Mouse (Mus musculus) heart, adult 9 months (tissue): ENCODE data around the gene Pik3c2g.

Experiments
- DNase-seq, 2 experiments: peaks; one replicate each; pipeline ENCODE4 v3.0.0; 2022; ENCODE audit warnings: low spot score in 2 of 2

Gene Pik3c2g

GRCm38 (mm10) chr6:139841272-139841671 lies 254.3 kb downstream of the Pik3c2g start:
- DNase-seq, result no peak

- no peak for DNase-seq
These were observed 255.6 kb downstream of the Pik3c2g start for GRCm38 (mm10) chr6:139842626-139843025.

GRCm38 (mm10) chr6:139843531-139843930 lies 256.5 kb downstream of the Pik3c2g start:
- no peak for DNase-seq

- DNase-seq, result no peak
These were observed 260.0 kb downstream of the Pik3c2g start for GRCm38 (mm10) chr6:139846889-139847544.

- no peak for DNase-seq
These were observed 262.9 kb downstream of the Pik3c2g start for GRCm38 (mm10) chr6:139849931-139850330.

GRCm38 (mm10) chr6:139851705-139852603 lies 264.9 kb downstream of the Pik3c2g start:
- no peak for DNase-seq

GRCm38 (mm10) chr6:139852836-139853235 lies 265.8 kb downstream of the Pik3c2g start:
- DNase-seq, result no peak

GRCm38 (mm10) chr6:139860141-139860540 lies 273.1 kb downstream of the Pik3c2g start:
- DNase-seq, result no peak

GRCm38 (mm10) chr6:139861534-139861933 lies 274.5 kb downstream of the Pik3c2g start:
- DNase-seq, result no peak

- no peak for DNase-seq
These were observed 278.1 kb downstream of the Pik3c2g start for GRCm38 (mm10) chr6:139865059-139865673.

- DNase-seq, result peak; percentile 40 to 56
These were observed 287.6 kb downstream of the Pik3c2g start for GRCm38 (mm10) chr6:139874418-139875176.

- no peak for DNase-seq
These were observed 289.7 kb downstream of the Pik3c2g start for GRCm38 (mm10) chr6:139876691-139877090.

- DNase-seq, result no peak
These were observed 290.7 kb downstream of the Pik3c2g start for GRCm38 (mm10) chr6:139877476-139878361.

- peak; percentile 53 for DNase-seq
These were observed 291.3 kb downstream of the Pik3c2g start for GRCm38 (mm10) chr6:139878362-139878696.

GRCm38 (mm10) chr6:139882076-139882475 lies 295.1 kb downstream of the Pik3c2g start:
- DNase-seq, result no peak

GRCm38 (mm10) chr6:139887175-139887574 lies 300.2 kb downstream of the Pik3c2g start:
- DNase-seq, result no peak

GRCm38 (mm10) chr6:139895637-139896036 lies 308.6 kb downstream of the Pik3c2g start:
- no peak for DNase-seq

- DNase-seq, result no peak
These were observed 312.7 kb downstream of the Pik3c2g start for GRCm38 (mm10) chr6:139899630-139900151.

GRCm38 (mm10) chr6:139901801-139902200 lies 314.8 kb downstream of the Pik3c2g start:
- DNase-seq, result peak; percentile 8 to 33

- DNase-seq, result no peak
These were observed 320.1 kb downstream of the Pik3c2g start for GRCm38 (mm10) chr6:139907138-139907537.
